Mouse (Mus musculus): ENCODE measurements around the gene Zdhhc12. TPM values are rescaled to one million over a fixed set of nuclear protein-coding genes. Genes with fewer than 3 reads are reported as not detected.
"Not testable (repeated sequence)": the region's sequence is repeated elsewhere in the genome, so short reads cannot be mapped to it uniquely, and the experiment has no call there.

Zdhhc12 gene
- total RNA-seq, 1 experiment from 2014 or later, result 27.4 TPM

DNA sequence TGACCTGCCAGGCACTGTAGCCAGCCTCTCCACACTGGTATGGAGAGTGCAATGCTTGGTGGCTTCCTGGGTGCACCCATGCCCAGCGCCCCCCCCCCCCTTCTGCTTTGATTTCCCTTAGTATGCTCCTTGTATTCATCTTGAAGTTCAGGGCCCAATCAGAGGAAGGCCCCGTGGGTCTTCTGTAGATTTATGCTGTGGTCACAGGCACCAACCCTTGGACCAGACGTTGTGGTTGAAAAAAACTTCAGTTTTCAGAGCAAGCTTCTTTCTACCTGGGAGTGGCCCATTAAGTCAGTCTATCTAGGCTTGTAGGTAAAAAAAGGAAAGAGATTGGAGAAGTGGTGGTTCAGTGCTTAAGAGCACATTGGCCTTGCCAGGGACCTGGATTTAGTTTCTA, 29.7 kb downstream of the Zdhhc12 start:
- DNase-seq, result no peak

DNA sequence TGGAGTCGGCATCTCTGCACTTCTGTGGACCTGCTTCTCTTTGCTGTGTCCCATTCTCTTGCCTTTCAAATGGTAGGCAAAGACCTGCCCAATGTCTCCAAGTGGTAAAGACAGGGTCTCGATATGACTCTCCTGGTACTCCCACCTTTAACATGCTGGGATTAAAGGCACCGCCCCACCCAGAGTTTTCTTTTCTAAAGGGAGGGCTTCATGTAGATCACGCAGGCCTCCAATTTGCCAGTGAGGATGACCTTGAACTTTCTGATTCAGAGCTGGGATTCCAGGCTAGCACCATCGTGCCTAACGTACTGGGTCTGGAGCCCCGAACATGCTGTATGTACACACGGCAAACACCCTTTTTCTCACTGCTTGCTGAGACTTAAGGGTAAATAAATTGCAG, 30.2 kb downstream of the Zdhhc12 start:
- DNase-seq, result peak; percentile 52

DNA sequence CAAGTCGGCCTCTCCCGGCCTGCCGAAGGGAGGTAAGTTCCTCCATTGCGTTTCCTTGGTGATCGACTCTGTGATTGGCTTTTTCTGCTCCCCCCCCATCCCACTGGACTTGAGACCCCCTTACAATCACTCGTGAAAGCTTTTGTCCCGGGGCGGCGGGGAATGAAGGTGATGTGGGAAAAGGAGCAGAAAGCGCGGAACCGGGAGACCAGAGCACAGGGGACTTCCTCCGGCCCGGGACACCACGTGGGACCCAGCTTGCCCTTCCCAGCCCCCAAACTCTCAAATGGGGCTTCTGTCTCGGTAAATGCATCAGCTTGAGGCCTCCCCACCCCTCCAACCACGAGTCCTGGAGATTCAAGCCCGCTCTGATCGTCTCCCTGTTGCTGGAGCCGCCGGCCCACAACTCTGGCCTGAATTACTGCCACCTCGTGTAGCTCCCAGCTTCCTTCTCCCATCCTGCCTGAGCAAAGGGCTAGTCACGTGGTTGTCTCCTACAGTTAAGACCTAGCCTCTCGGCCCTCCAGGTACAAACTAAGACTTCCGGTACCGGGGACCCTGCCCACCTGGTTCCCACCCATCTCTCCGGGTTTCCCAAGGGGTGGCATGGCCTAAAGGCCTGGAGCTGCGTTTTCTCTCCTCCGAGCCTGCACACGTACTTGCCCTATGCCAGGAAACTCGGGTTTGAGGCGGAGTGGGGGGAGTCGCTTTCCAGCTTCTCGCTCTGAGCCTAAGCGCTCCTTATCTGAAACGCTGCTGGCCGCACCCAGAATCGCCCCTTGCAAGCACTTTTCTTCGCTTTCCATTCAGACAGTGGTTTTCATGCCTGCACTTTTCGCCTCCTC, 31.0 kb downstream of the Zdhhc12 start:
- DNase-seq, result peak; percentile 56

GRCm38 (mm10) chr2:30061215-30062166, 32.0 kb downstream of the Zdhhc12 start:
- peak; percentile 57 for DNase-seq

- DNase-seq, result no peak
Observed at GRCm38 (mm10) chr2:30058418-30058817, 35.0 kb downstream of the Zdhhc12 start.

- peak; percentile 57 for DNase-seq
Observed at GRCm38 (mm10) chr2:30057223-30057904, 36.1 kb downstream of the Zdhhc12 start, which contains the start of gene Set. TSS of gene Set (plus strand) at chr2:30057378.

- no peak for DNase-seq
Observed at GRCm38 (mm10) chr2:30056736-30057135, 36.7 kb downstream of the Zdhhc12 start.

DNA sequence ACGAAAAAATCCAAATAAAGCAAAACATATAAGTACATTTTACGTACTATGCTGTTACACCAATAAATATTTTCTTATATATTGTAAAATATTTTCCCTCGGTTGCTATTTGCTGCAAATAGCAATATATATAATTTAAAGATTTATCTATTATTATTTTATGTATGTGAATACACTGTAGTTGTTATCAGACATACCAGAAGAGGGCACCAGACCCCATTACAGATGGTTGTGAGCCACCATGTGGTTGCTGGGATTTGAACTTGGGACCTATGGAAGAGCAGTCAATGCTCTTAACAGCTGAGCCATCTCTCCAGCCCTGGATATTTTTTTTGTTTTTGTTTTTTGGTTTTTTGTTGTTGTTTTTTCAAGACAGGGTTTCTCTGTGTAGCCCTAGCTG, 38.1 kb downstream of the Zdhhc12 start:
- not testable (repeated sequence) for DNase-seq

DNA sequence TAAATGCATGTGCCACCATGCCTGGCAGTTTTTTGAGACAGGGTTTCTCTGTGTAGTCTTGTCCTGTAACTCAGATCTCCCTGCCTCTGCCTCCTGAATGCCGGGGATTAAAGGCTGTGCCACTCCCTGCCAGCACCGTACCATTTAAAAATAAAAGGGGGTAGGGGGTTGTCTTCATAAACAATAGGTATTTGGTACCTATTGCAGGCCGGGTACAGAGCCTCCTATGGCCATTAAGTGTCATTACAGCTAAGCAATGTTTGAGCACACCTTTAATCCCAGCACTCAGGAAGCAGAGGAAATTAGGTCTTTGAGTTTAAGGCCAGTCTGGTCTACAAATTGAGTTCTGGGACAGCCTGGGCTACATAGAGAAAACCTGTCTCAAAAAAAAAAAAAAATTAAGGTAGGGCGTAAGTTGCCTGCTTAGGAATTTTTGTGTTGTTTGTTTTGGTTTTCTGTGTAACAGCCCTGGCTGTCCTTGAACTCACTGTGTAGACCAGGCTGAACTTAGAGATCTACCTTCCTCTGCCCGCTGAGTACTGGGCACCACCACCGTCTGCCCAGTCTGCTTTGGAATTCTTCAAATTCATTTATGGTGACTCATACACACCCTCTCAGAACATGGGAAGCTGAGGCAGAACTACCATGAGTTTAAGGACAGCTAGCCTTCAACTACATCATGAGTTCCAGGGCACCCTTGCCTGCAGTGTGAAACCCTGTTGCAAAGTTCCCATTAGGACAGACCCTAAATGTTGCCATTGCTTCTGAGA, 41.3 kb downstream of the Zdhhc12 start:
- no peak for DNase-seq

DNA sequence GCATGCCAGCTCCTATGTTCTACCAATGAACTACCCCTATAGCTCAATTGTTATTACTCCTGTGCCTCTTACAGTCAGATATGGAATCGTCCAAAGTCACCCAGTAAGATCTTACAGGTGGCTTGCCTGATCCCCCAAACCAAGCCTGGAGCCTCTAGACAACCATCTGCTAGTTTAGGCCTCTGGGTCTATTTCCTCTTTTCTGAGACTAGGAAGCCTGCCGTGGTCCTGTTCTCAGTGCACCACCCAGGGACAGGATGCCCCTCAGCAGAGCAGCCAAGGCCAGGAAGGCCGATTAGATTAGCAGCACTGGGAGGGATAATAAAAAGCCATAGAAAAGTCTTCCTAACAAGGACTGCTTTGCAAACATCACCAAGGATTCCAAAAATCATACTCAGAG, 43.6 kb downstream of the Zdhhc12 start:
- no peak for DNase-seq

DNA sequence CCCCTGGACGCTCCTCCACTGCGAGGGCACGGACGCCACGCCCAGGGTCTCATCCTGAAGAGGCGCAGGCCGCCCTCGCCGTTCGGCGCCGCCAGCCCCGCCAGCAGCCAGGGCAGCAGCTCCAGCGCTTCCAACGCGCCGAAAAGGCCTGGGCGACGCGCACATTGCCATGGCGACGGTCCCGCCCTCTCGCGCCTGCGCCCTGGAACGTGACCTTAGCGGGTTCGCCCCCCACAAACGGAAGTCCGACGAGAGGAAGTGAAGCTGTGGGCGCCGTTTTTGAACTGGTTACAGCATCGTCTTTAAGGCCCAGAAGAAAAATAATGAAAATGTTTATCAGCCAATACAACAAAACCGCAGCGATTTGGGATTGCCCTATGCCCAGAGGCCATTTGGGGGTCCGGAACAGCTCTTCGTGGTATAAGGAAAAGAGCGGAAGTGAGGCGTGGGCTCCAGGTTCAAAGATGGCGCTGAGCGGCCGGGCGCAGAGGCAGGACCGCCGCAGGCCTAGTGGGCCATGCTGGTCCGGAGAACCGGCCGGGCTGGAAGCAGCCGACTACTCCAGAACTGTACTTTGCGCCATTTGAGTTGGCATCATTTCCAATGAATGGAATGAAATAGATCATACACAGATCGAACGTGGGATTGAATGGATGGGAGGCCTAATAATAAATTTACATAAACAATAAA, 44.6 kb downstream of the Zdhhc12 start, which contains the start of gene Wdr34:
TSS of gene Wdr34 (minus strand) at position 183 of the 690 bp plus-strand sequence.
- DNase-seq, result peak; percentile 99

GRCm38 (mm10) chr2:30048101-30048501, 45.3 kb downstream of the Zdhhc12 start:
- no peak for DNase-seq

- DNase-seq, result no peak
Observed at GRCm38 (mm10) chr2:30047127-30047526, 46.3 kb downstream of the Zdhhc12 start.

- DNase-seq, result no peak
Observed at GRCm38 (mm10) chr2:30044550-30044949, 48.9 kb downstream of the Zdhhc12 start.

GRCm38 (mm10) chr2:30042445-30042844, 51.0 kb downstream of the Zdhhc12 start:
- DNase-seq, result peak; percentile 88

Other genes starting within 250 kb of the Zdhhc12 start
- gene Cercam, start 224.5 kb downstream of the Zdhhc12 start, total RNA-seq (2021), result 11.3 and 11.6 TPM in 2 replicates
- 51.0 and 66.3 TPM in 2 replicates for gene Odf2, start 204.4 kb downstream of the Zdhhc12 start, total RNA-seq (2021)
- 39.1 and 41.9 TPM in 2 replicates for gene Gle1, start 158.2 kb downstream of the Zdhhc12 start, total RNA-seq (2021)
- 206 and 225 TPM in 2 replicates for gene Sptan1, start 128.1 kb downstream of the Zdhhc12 start, total RNA-seq (2021)
- 18.5 and 26.6 TPM in 2 replicates for gene Wdr34, start 44.8 kb downstream of the Zdhhc12 start, total RNA-seq (2021)
- 244 and 253 TPM in 2 replicates for gene Set, start 36.3 kb downstream of the Zdhhc12 start, total RNA-seq (2021)
- gene Pkn3, start 16.0 kb downstream of the Zdhhc12 start, total RNA-seq (2021), result 7.6 and 8.6 TPM in 2 replicates
- 40.0 and 51.7 TPM in 2 replicates for gene Zer1, start 30.9 kb upstream of the Zdhhc12 start, total RNA-seq (2021)
- gene Tbc1d13, start 40.1 kb upstream of the Zdhhc12 start, total RNA-seq (2021), result 54.0 and 71.3 TPM in 2 replicates
- gene Endog, start 77.8 kb upstream of the Zdhhc12 start, total RNA-seq (2021), result 29.5 and 34.8 TPM in 2 replicates
- gene Spout1, start 84.8 kb upstream of the Zdhhc12 start, total RNA-seq (2021), result 25.9 and 28.7 TPM in 2 replicates
- 25.7 and 28.7 TPM in 2 replicates for gene Kyat1, start 112.2 kb upstream of the Zdhhc12 start, total RNA-seq (2021)
- gene Lrrc8a, start 144.1 kb upstream of the Zdhhc12 start, total RNA-seq (2021), result 51.1 and 52.2 TPM in 2 replicates
- gene Gm28035, start 146.9 kb upstream of the Zdhhc12 start, total RNA-seq (2021), result 1.5 and 2.9 TPM in 2 replicates
- 9.6 and 18.1 TPM in 2 replicates for gene Phyhd1, start 172.6 kb upstream of the Zdhhc12 start, total RNA-seq (2021)
- not detected in 2 replicates for gene Gm28038, start 187.4 kb upstream of the Zdhhc12 start, total RNA-seq (2021)
- gene Dolk, start 192.7 kb upstream of the Zdhhc12 start, total RNA-seq (2021), result 39.7 and 47.3 TPM in 2 replicates
- 38.0 and 38.9 TPM in 2 replicates for gene Nup188, start 192.7 kb upstream of the Zdhhc12 start, total RNA-seq (2021)